Mouse (Mus musculus) limb, embryonic 13.5 days (tissue): ENCODE results near the gene Cdc34. TPM values are rescaled to one million over a fixed set of nuclear protein-coding genes. Genes with fewer than 3 reads are reported as not detected.
A peak's percentile ranks its signal among the peaks of the same experiment; 100 is the strongest.

Experiments used
- ATAC-seq: fragments of 200-750 bp; cut with Nextera tagmentation; 2 replicates; pipeline ENCODE4 v1.8.0; 2017; ENCODE audit warnings: low read depth, moderate number of reproducible peaks, moderate TSS enrichment; ENCODE audit not compliant: low FRiP score
- H3K27ac ChIP-seq: fragments of 300-500 bp; sonication (generic); 2 replicates; pipeline ENCODE4 v1.5.1; 2015; ENCODE audit warnings: inconsistent platforms, mild to moderate bottlenecking, moderate library complexity
- H3K27me3 ChIP-seq: fragments of 300-500 bp; sonication (generic); 2 replicates; pipeline ENCODE4 v1.6.1; 2015; ENCODE audit warnings: mild to moderate bottlenecking, inconsistent platforms
- H3K36me3 ChIP-seq: fragments of 300-500 bp; sonication (generic); 2 replicates; pipeline ENCODE4 v1.6.1; 2015; ENCODE audit warnings: inconsistent platforms, mild to moderate bottlenecking, moderate library complexity
- H3K4me1 ChIP-seq: fragments of 300-500 bp; sonication (generic); 2 replicates; pipeline ENCODE4 v1.6.1; 2015; ENCODE audit warnings: inconsistent platforms
- H3K4me2 ChIP-seq: fragments of 300-500 bp; sonication (generic); replicated peaks from 2 replicates; pipeline ENCODE4 v1.6.1; 2015; ENCODE audit warnings: inconsistent platforms, mild to moderate bottlenecking, moderate library complexity
- H3K4me3 ChIP-seq: fragments of 300-500 bp; sonication (generic); 2 replicates; pipeline ENCODE4 v1.5.1; 2015; ENCODE audit warnings: moderate library complexity, mild to moderate bottlenecking, inconsistent platforms
- H3K9ac ChIP-seq: fragments of 300-500 bp; sonication (generic); 2 replicates; pipeline ENCODE4 v1.6.1; 2015; ENCODE audit warnings: mild to moderate bottlenecking, inconsistent platforms
- H3K9me3 ChIP-seq: fragments of 300-500 bp; sonication (generic); 2 replicates; pipeline ENCODE4 v1.6.1; 2016; ENCODE audit warnings: inconsistent platforms
- WGBS: fragments of 180-500 bp; shearing (Covaris S2); methylation state at CpG from one replicate; pipeline ENCODE4 v1.1.7; 2015; 5-methylcytosine and 5-hydroxymethylcytosine counted together
- polyA plus RNA-seq: library from polyadenylated mRNA; unstranded; fragments of >200 nt; fragmentation: Nextera tagmentation; extraction: Ambion mirVana; gene quantifications from 2 replicates; pipeline ENCODE4 v1.2.1, GENCODE M21; 2015

Gene Cdc34
- polyA plus RNA-seq, 1 experiment from 2014 or later, result 116 TPM

DNA sequence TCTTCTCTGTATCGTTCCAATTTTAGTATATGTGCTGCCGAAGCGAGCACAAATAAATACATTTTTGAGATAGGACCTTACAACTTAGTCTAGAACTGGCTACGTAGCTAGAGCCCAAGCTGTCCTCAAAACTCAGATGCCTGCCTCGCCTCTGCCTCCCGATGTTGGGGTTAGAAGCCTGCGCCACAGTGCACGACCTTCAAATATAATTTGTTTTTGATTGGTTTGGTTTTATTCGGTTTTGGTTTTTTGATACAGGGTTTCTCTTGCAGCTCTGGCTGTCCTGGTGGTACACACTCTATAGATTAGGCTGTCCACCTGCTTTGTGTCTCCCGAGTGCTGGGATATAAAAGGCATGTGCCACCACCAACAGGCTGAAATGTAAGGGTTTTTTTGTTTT lies 21.5 kb downstream of the Cdc34 start:
- Histone ChIP-seq H3K9me3 (no peaks in the 10 kb centered on the region), H3K4me1 (peaks cover 43% of the 10 kb centered on the region), H3K36me3 (peaks cover 23% of the 10 kb centered on the region), H3K27ac (no peak overlapping the region), H3K27me3 (no peaks in the 10 kb centered on the region), H3K9ac (peak overlapping the region; percentile 27; the same call in 1 of the 2 replicates), H3K4me3 (peak overlapping the region; percentile 78), H3K4me2 (peak overlapping the region; percentile 98)
- WGBS, result 83% methylated on average over 10 of the region's 10 CpGs
- ATAC-seq, result no peak

DNA sequence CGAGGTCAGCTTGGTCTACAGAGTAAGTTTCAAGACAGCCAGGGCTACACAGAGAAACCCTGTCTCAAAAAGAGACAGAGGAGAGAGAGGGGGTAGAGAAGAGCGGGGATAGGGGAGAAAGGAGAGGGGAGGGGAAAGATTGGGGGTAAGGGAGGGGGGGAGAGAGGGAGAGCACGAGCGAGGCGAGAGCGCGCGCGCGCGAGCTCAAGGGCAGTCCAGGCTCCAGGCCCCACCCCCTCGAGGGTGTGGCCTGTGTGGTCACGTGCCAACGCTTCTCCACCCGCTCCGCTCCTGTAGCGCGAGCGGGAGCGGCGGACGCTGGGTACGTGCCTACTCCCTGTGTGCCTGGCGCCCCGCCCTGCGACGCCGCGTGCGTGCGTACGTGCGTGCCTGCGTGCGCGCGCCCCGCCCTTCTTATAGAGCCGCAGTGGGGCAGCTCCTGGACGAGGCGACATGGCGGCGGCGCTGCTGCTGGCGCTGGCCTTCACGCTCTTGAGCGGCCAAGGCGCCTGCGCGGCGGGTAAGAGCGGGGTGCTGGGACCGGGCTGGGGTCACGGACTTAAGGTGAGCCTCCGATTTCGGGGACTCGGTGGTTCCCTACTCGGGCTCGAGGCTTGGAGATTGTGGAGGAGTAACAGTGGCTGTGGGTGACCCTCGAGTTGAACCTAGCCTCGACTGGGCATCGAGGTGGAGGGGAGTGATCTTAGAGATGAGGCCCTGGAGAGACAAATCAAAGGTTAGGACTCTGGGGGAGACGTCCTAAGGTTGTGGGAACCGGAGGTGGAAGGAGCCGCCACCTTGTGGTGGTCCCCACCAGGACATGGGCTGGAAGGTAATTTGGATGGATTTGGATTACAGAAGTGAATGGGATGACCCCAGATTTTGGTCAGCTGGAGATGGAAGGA lies 22.3 kb downstream of the Cdc34 start, which contains the start of gene Bsg:
TSS of gene Bsg (plus strand) at position 427 of the 905 bp plus-strand sequence.
- H3K9ac ChIP-seq, result peak within 1 kb of the TSS; percentile 90
- H3K27ac ChIP-seq, result peak within 1 kb of the TSS; percentile 79
- H3K27me3 ChIP-seq, result no peaks in the 10 kb centered on the region
- WGBS, result under 1% methylated on average over 62 of the region's 65 CpGs
- H3K9me3 ChIP-seq, result no peaks in the 10 kb centered on the region
- peaks cover 31% of the 10 kb centered on the region for H3K36me3 ChIP-seq
- H3K4me1 ChIP-seq, result peaks cover 43% of the 10 kb centered on the region
- peak within 1 kb of the TSS; percentile 98 for H3K4me2 ChIP-seq
- peak within 1 kb of the TSS; percentile 78 for H3K4me3 ChIP-seq
- peak; percentile 95 for ATAC-seq

DNA sequence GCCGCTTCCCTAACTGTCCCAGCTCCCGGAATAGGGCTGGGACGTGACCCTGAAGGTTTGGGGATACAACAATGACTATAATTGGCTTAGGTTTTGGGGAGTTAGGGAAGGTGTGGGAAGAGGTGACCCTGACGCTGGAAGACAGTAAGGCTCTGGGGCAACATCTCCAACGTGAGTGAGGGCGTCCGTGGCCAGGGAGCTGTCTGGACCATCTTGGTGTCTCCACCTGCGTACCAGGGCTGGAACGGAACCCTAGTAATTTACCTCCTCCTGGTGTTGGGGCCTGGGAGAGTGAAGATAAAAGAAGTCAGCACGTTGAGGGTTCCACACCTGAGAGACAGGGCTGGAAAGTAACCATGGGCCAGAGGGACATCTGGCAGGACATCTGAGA lies 23.0 kb downstream of the Cdc34 start:
- ATAC-seq, result no peak
- H3K9me3 ChIP-seq, result no peaks in the 10 kb centered on the region
- peak overlapping the region; percentile 98 for H3K4me2 ChIP-seq
- peak overlapping the region; percentile 90 for H3K9ac ChIP-seq
- 3% methylated on average over 10 of the region's 10 CpGs for WGBS
- no peaks in the 10 kb centered on the region for H3K27me3 ChIP-seq
- H3K27ac ChIP-seq, result peak overlapping the region; percentile 79; the same call in 1 of the 2 replicates
- peak overlapping the region; percentile 78 for H3K4me3 ChIP-seq
- peaks cover 37% of the 10 kb centered on the region for H3K36me3 ChIP-seq
- H3K4me1 ChIP-seq, result peaks cover 43% of the 10 kb centered on the region

DNA sequence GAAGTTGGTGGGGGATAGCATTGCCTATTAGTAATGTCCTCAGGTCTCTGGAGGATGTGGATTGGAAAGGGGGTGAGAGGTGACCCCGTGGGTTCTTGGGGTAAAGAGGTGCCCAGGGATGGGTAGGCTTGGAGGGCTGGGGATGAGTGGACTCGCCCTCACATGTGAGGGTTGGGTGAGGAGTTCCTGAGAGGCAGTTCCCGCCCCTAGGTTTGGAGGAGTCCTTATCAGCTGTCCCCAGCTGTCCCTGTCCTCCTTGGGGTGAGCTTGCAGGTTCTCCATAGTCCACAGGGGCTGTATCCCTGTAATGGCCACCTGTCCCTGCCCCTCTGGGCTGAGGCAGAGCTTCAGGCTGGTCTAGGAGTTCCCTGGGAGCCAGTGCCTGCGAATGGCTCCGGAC lies 24.0 kb downstream of the Cdc34 start:
- Histone ChIP-seq H3K9me3 (no peaks in the 10 kb centered on the region), H3K9ac (peak overlapping the region; percentile 90), H3K27ac (no peak overlapping the region), H3K27me3 (no peaks in the 10 kb centered on the region), H3K36me3 (peaks cover 47% of the 10 kb centered on the region), H3K4me1 (peaks cover 40% of the 10 kb centered on the region), H3K4me2 (peak overlapping the region; percentile 98), H3K4me3 (peak overlapping the region; percentile 78)
- no peak for ATAC-seq
- WGBS, result 76% methylated on average over 5 of the region's 5 CpGs

DNA sequence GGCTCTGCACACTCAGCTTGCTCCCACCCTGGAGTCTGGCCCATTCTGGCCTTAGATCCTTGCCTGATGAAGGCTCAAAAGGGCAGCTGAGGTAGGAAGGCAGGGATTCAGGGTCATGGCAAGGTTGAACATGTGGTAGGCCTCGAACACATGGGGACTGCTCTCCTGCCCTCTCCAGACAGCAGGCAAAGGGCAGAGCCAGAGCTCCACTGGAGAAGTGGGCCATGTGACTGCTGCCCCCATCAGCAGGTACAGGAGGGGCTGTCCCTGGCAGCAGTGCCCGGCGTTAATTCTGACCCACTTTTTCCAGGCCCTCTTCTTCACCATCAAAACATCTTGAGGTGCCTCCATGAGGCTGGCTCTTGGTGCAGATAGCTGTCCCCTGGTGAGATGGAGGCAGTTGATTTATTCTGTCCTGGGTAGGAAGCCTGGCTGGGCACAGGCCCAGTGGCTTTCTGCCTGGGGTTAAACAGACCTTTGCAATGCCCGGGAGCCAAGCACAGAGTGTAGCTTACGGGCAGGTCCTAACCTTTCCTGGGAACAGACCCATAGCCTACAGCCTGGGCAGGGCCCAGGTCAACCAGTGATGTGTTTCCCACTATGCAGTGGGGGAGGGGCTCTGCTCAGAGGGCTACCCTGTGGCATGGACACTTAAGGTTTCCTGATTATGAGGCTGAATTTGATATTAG lies 24.6 kb downstream of the Cdc34 start:
- ATAC-seq, result no peak
- no peaks in the 10 kb centered on the region for H3K9me3 ChIP-seq
- H3K4me3 ChIP-seq, result peak overlapping the region; percentile 78
- H3K27me3 ChIP-seq, result no peaks in the 10 kb centered on the region
- peaks cover 53% of the 10 kb centered on the region for H3K36me3 ChIP-seq
- peaks cover 34% of the 10 kb centered on the region for H3K4me1 ChIP-seq
- H3K9ac ChIP-seq, result peak overlapping the region; percentile 90
- H3K4me2 ChIP-seq, result peak overlapping the region; percentile 98
- peak overlapping the region; percentile 6; the same call in 1 of the 2 replicates for H3K27ac ChIP-seq
- 83% methylated on average over 5 of the region's 5 CpGs for WGBS

DNA sequence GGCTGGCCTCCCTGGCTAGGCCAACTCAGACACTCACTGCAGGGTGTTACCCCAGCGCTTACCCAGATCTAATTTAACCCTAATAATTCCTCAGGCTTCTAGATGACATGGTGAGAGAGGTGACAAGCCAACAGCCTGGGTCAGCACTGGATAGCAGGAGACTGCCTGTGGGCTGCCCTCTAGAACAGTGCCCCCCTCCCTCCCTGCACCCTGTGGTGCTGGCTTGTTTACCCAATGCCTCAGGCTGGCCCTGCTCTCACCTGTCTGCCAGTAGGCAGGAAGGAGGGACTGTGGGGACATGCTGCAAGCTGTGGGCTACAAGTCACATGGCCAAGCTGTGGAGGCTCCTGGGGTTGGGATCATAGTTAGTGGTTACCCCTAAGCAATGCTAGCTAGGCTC lies 25.2 kb downstream of the Cdc34 start:
- no peaks in the 10 kb centered on the region for H3K27me3 ChIP-seq
- H3K9me3 ChIP-seq, result no peaks in the 10 kb centered on the region
- H3K4me3 ChIP-seq, result 0 out of 2 replicates have a peak overlapping the region, but pooled peaks have one; percentile 78
- 82% methylated on average over 1 of the region's 1 CpGs for WGBS
- peaks cover 59% of the 10 kb centered on the region for H3K36me3 ChIP-seq
- H3K27ac ChIP-seq, result 0 out of 2 replicates have a peak overlapping the region, but pooled peaks have one; percentile 6
- peaks cover 31% of the 10 kb centered on the region for H3K4me1 ChIP-seq
- ATAC-seq, result no peak
- H3K4me2 ChIP-seq, result peak overlapping the region; percentile 98
- peak overlapping the region; percentile 90; the same call in 1 of the 2 replicates for H3K9ac ChIP-seq

DNA sequence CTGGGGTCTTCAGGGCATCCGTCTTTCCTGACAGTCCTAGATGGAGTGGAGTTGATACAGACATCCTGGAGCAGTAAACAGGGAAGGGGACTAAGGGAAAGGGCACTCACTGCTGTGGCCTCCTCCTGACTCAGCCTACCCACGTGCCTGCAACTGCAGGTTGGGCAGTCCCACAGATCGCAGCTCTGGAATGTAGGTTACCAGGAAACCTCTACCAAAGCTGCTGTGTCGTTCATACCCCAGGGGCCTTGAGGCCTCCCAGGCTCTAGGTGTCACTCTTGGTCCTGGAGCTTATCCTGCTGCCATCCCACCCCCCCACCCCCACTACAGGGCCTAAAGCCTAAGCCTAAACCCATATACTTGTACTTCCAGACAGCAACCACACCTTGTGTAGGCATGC lies 25.8 kb downstream of the Cdc34 start:
- 65% methylated on average over 4 of the region's 4 CpGs for WGBS

DNA sequence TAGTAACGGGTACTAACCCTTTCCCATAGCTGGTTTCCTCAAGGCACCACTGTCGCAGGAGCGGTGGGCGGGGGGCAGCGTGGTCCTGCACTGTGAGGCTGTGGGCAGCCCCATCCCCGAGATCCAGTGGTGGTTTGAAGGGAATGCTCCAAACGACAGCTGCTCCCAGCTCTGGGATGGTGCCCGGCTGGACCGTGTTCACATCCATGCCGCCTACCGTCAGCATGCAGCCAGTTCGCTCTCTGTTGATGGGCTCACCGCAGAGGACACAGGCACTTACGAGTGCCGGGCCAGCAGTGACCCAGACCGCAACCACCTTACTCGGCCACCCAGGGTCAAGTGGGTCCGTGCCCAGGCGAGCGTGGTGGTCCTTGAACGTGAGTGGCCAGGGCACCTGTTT lies 26.7 kb downstream of the Cdc34 start:
- Histone ChIP-seq H3K27ac (peak overlapping the region; percentile 34; the same call in 1 of the 2 replicates), H3K4me3 (no peak overlapping the region), H3K9ac (no peak overlapping the region), H3K36me3 (peaks cover 60% of the 10 kb centered on the region), H3K9me3 (no peaks in the 10 kb centered on the region), H3K27me3 (peaks cover 11% of the 10 kb centered on the region), H3K4me1 (peaks cover 31% of the 10 kb centered on the region), H3K4me2 (0 out of 2 replicates have a peak overlapping the region, but pooled peaks have one; percentile 5)
- ATAC-seq, result no peak
- WGBS, result 93% methylated on average over 21 of the region's 21 CpGs

More for the DNA sequence above, 25.8 kb downstream of the Cdc34 start:
- Histone ChIP-seq H3K4me2 (peak overlapping the region; percentile 9; the same call in 1 of the 2 replicates), H3K27ac (no peak overlapping the region), H3K27me3 (0 out of 2 replicates have a peak, but pooled peaks cover 2% of the 10 kb centered on the region), H3K4me1 (peaks cover 31% of the 10 kb centered on the region), H3K9ac (no peak overlapping the region; the same call in 1 of the 2 replicates), H3K36me3 (peaks cover 60% of the 10 kb centered on the region), H3K9me3 (no peaks in the 10 kb centered on the region), H3K4me3 (no peak overlapping the region)
- ATAC-seq, result no peak

DNA sequence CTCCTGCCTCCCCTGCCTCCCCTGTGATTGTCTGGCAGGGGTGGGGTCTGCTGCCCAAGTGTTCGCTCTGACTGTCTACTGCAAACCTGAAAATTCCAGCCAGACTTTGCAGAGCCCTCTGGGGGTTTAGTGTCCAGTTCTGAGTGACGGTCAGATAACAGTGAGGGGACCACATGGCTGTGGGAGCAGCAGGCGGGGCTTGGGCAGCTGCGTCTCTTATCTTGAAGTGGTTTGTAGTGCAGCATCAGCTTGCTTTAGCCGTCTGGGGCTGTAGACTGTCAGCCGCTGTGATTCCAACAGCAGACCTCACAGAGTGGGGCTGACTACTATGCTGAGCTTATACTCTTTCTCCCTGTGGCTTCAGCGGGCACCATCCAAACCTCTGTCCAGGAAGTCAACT lies 27.3 kb downstream of the Cdc34 start:
- Histone ChIP-seq H3K36me3 (peaks cover 60% of the 10 kb centered on the region), H3K4me3 (no peak overlapping the region), H3K27me3 (peaks cover 17% of the 10 kb centered on the region), H3K4me1 (peaks cover 31% of the 10 kb centered on the region), H3K27ac (no peak overlapping the region), H3K9ac (no peak overlapping the region), H3K4me2 (no peak overlapping the region), H3K9me3 (no peaks in the 10 kb centered on the region)
- WGBS, result 82% methylated on average over 7 of the region's 7 CpGs
- ATAC-seq, result no peak

DNA sequence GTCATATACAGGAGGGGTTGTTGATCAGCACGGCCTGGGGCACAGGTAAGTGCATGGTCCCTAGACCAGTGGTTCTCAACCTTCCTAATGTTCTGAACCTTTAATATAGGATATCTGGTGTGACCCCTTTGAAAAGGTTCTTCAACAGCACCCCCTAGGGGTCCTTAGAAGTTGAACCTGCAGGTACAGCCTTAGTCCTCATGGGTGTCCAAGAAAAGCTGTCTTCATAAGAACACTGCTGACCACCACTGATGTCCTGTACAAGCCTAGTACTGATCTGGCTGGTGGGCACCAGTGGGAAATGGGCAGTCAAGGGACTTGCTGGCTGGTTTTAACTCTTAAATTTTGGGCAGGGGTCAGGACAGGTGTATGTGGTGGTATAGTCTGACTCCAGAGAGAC lies 30.0 kb downstream of the Cdc34 start:
- Histone ChIP-seq H3K27ac (no peak overlapping the region), H3K9me3 (no peaks in the 10 kb centered on the region), H3K27me3 (peaks cover 44% of the 10 kb centered on the region), H3K4me1 (peaks cover 19% of the 10 kb centered on the region), H3K9ac (no peak overlapping the region), H3K36me3 (peaks cover 48% of the 10 kb centered on the region), H3K4me2 (no peak overlapping the region), H3K4me3 (no peak overlapping the region)
- peak; percentile 16; the same call in 1 of the 2 replicates for ATAC-seq
- 100% methylated on average over 1 of the region's 1 CpGs for WGBS

DNA sequence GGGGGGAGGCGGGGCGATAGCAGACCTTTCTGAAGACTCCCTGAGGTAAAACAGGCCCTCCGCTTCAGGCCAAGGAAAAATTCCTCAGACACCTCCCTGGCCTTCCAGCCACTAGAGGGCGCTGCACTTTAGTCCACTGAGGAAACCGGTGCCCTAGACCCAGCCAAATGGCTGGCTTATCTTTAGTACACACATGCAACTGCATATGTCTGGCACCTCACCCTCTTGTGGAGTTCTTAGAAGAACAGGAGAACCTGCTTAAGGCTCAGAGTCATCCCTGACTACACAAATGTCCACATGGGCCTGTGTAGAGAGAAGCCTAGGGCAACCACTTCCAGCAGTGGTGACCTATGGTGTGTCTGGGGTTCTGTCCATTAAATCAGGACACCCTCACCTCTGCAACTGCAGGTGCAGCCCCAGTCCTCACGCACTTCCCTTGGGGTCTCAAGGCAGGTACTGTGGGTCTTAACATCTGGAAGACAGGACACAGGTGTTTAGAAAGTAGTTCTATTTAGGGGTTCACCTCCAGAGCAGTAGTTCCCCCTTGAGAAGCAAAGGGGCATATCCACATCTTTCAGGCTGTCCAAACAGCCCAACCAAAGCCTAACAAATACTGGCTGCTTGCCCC lies 30.6 kb downstream of the Cdc34 start:
- peaks cover 19% of the 10 kb centered on the region for H3K4me1 ChIP-seq
- no peak overlapping the region for H3K4me3 ChIP-seq
- no peak; the same call in 1 of the 2 replicates for ATAC-seq
- H3K36me3 ChIP-seq, result peaks cover 43% of the 10 kb centered on the region
- H3K27ac ChIP-seq, result no peak overlapping the region
- WGBS, result 22% methylated on average over 4 of the region's 6 CpGs
- no peaks in the 10 kb centered on the region for H3K9me3 ChIP-seq
- no peak overlapping the region for H3K9ac ChIP-seq
- H3K27me3 ChIP-seq, result peaks cover 50% of the 10 kb centered on the region
- H3K4me2 ChIP-seq, result no peak overlapping the region
